Mouse (Mus musculus): Measurements from ENCODE around the gene Vcp. TPM values are rescaled to one million over a fixed set of nuclear protein-coding genes. Genes with fewer than 3 reads are reported as not detected.

Vcp gene
- polyA plus RNA-seq, 1 experiment from 2014 or later: 356 TPM

DNA sequence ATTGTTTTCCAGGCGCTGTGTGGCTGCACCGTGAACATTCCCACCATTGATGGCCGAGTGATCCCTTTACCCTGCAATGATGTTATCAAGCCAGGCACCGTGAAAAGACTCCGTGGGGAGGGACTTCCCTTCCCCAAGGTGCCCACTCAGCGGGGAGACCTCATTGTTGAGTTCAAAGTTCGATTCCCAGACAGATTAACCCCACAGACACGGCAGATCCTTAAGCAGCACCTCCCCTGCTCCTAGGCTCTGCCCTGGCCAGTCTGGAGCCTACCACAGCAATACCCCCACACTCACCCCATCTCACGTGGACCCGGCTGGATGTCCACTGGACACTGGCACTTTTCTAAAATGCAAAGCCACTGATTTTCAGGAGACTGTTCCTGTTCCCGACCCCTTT lies 43.0 kb downstream of the Vcp start:
- Histone ChIP-seq H3K27ac (no peak overlapping the region), H3K9ac (ENCODE audit: low read depth, low read length) (no peak overlapping the region), H3K36me3 (ENCODE audit: insufficient read depth, low read length) (0 out of 2 replicates have a peak, but pooled peaks cover 3% of the 10 kb centered on the region), H3K4me1 (replicated peaks; ENCODE audit: insufficient read depth, low read length) (no peaks in the 10 kb centered on the region), H3K27me3 (ENCODE audit: insufficient read depth, low read length) (no peaks in the 10 kb centered on the region), H3K4me2 (ENCODE audit: low read length) (no peak overlapping the region), H3K4me3 (replicated peaks; ENCODE audit: low read depth, low read length) (no peak overlapping the region), H3K9me3 (replicated peaks; ENCODE audit: low read length) (no peaks in the 10 kb centered on the region)
- no peak for DNase-seq (ENCODE audit: low spot score)
- WGBS: 56% methylated on average over 11 of the region's 11 CpGs
- ATAC-seq (replicated peaks; ENCODE audit: low FRiP score, low read depth): no peak
- TF ChIP-seq CTCF (IDR thresholded peaks at IDR 0.05; ENCODE audit: low read depth): no peak

DNA sequence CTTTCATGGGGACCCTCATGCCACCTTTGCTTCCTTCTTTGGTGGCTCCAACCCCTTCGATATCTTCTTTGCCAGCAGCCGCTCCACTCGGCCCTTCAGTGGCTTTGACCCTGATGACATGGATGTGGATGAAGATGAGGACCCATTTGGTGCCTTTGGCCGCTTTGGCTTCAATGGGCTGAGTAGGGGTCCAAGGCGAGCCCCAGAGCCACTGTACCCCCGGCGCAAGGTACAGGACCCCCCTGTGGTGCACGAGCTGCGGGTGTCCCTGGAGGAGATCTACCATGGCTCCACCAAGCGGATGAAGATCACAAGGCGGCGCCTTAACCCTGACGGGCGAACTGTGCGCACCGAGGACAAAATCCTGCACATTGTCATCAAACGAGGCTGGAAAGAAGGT lies 43.7 kb downstream of the Vcp start:
- Histone ChIP-seq H3K9me3 (replicated peaks; ENCODE audit: low read length) (no peaks in the 10 kb centered on the region), H3K27me3 (ENCODE audit: insufficient read depth, low read length) (no peaks in the 10 kb centered on the region), H3K4me1 (replicated peaks; ENCODE audit: insufficient read depth, low read length) (no peaks in the 10 kb centered on the region), H3K27ac (no peak overlapping the region), H3K9ac (ENCODE audit: low read depth, low read length) (no peak overlapping the region), H3K4me2 (ENCODE audit: low read length) (no peak overlapping the region), H3K4me3 (replicated peaks; ENCODE audit: low read depth, low read length) (no peak overlapping the region), H3K36me3 (ENCODE audit: insufficient read depth, low read length) (0 out of 2 replicates have a peak, but pooled peaks cover 3% of the 10 kb centered on the region)
- no peak for ATAC-seq (replicated peaks; ENCODE audit: low FRiP score, low read depth)
- no peak for TF ChIP-seq CTCF (IDR thresholded peaks at IDR 0.05; ENCODE audit: low read depth)
- no peak for DNase-seq (ENCODE audit: low spot score)
- WGBS: 94% methylated on average over 17 of the region's 17 CpGs

DNA sequence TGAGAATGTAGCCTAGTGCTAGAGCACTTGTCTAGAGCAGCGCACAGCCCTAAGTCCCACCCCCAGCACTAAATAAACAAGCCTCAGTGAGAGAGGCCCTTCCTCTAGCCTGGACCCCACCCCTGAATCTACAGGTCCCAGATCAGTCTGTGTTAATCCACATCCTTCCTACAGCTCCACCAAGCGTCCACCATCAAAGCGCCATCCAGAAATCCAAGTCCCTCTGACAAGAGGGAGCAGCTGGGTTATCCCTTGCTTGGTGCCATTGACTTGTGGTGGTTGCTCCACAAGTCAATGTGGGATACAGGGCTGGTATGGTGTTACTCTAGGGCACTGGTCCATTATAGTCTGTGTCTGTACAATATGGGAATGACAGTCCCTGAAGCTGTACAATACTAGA lies 45.1 kb downstream of the Vcp start:
- 96% methylated on average over 3 of the region's 3 CpGs for WGBS
- no peak overlapping the region for H3K9ac ChIP-seq (ENCODE audit: low read depth, low read length)
- no peak for TF ChIP-seq CTCF (IDR thresholded peaks at IDR 0.05; ENCODE audit: low read depth)
- H3K9me3 ChIP-seq (replicated peaks; ENCODE audit: low read length): no peaks in the 10 kb centered on the region
- no peaks in the 10 kb centered on the region for H3K27me3 ChIP-seq (ENCODE audit: insufficient read depth, low read length)
- ATAC-seq (replicated peaks; ENCODE audit: low FRiP score, low read depth) (no peak), DNase-seq (ENCODE audit: low spot score) (no peak)
- H3K4me3 ChIP-seq (replicated peaks; ENCODE audit: low read depth, low read length): no peak overlapping the region
- no peak overlapping the region for H3K4me2 ChIP-seq (ENCODE audit: low read length)
- peaks cover 9% of the 10 kb centered on the region; the same call in 1 of the 2 replicates for H3K4me1 ChIP-seq (replicated peaks; ENCODE audit: insufficient read depth, low read length)
- H3K27ac ChIP-seq: no peak overlapping the region
- 0 out of 2 replicates have a peak, but pooled peaks cover 3% of the 10 kb centered on the region for H3K36me3 ChIP-seq (ENCODE audit: insufficient read depth, low read length)

DNA sequence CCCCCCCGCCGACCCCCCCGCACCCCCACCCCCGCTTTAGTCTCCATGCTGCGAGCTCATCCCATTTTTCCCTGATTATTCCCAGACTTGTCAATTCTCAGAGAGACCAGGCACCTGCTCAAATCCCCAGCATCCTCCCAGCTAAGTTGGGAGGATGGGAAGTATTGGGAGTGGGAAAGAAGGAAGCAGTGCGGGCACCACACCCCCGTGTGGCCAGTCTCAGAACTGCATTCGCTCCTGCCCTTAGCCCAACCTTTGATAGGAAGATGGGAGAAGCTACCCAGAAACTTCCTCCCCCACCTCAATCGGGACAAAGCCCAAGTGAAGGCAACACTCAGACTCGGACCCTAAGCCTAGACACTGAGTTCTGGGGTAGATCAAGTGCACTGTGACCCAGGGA lies 46.0 kb downstream of the Vcp start:
- DNase-seq (ENCODE audit: low spot score) (peak; percentile 84), ATAC-seq (replicated peaks; ENCODE audit: low FRiP score, low read depth) (no peak)
- H3K4me1 ChIP-seq (replicated peaks; ENCODE audit: insufficient read depth, low read length): peaks cover 10% of the 10 kb centered on the region; the same call in 1 of the 2 replicates
- no peak overlapping the region for H3K9ac ChIP-seq (ENCODE audit: low read depth, low read length)
- TF ChIP-seq CTCF (IDR thresholded peaks at IDR 0.05; ENCODE audit: low read depth): peak; percentile 87
- H3K27me3 ChIP-seq (ENCODE audit: insufficient read depth, low read length): no peaks in the 10 kb centered on the region
- H3K36me3 ChIP-seq (ENCODE audit: insufficient read depth, low read length): 0 out of 2 replicates have a peak, but pooled peaks cover 3% of the 10 kb centered on the region
- no peak overlapping the region for H3K4me2 ChIP-seq (ENCODE audit: low read length)
- no peak overlapping the region for H3K4me3 ChIP-seq (replicated peaks; ENCODE audit: low read depth, low read length)
- no peak overlapping the region for H3K27ac ChIP-seq
- WGBS: 6% methylated on average over 10 of the region's 10 CpGs
- no peaks in the 10 kb centered on the region for H3K9me3 ChIP-seq (replicated peaks; ENCODE audit: low read length)

DNA sequence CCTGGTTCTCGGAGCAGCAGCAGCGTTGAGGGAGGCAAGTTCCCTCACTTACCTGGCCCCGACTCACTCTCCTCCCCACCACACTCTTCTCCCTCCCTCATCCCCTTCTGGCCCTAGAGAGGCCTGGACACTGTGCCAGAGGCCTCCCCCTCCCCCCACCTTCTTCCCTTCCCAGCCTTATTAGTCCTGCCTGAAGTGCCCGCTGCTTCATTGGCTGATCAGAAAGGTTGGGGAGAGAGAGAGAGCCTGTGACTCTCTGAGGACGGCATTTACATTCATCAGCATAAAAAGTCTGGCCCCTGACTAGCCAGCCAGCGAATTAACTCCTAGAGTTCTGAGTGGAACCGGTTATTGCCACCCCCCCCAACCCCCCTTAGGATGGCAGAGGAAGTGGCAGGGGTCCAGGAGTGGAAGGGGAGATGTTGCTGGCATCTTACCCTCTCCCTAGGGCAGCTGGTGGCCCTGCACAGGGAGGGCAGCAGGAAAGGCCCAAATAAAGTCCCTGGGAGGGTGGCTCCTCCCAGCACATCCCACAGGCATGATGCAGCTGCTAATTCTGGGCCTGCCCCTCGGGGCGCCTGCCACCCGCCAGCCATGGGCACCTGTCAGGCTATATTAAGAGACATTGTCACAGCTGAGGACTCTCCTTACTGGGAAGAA lies 46.7 kb downstream of the Vcp start:
- TF ChIP-seq CTCF (IDR thresholded peaks at IDR 0.05; ENCODE audit: low read depth): no peak
- Histone ChIP-seq H3K4me2 (ENCODE audit: low read length) (no peak overlapping the region), H3K36me3 (ENCODE audit: insufficient read depth, low read length) (0 out of 2 replicates have a peak, but pooled peaks cover 3% of the 10 kb centered on the region), H3K9ac (ENCODE audit: low read depth, low read length) (no peak overlapping the region), H3K9me3 (replicated peaks; ENCODE audit: low read length) (no peaks in the 10 kb centered on the region), H3K4me3 (replicated peaks; ENCODE audit: low read depth, low read length) (no peak overlapping the region), H3K27ac (no peak overlapping the region; the same call in 1 of the 2 replicates), H3K27me3 (ENCODE audit: insufficient read depth, low read length) (no peaks in the 10 kb centered on the region), H3K4me1 (replicated peaks; ENCODE audit: insufficient read depth, low read length) (peaks cover 14% of the 10 kb centered on the region)
- WGBS: 31% methylated on average over 10 of the region's 10 CpGs
- DNase-seq (ENCODE audit: low spot score): no peak
- no peak for ATAC-seq (replicated peaks; ENCODE audit: low FRiP score, low read depth)

DNA sequence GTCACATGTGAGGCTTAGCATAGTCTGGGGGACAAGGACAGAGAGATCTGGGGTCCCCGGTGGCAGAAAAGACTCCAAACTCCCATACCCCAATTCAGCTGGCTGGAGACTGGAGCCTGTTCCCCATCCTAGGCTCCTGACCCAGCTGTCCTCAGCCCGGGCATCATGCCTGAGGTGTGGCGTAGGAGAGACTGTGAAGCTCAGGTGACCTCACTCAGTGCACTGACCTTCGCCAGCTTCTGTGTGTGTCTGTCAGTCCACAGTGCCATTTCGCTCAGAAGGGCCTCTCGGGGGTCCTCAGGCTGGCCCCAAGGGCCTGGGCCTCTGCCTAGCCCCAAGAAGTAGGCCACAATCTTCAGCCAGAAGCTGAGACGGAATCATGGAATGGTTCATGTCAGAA lies 47.7 kb downstream of the Vcp start:
- Histone ChIP-seq H3K27me3 (ENCODE audit: insufficient read depth, low read length) (no peaks in the 10 kb centered on the region; the same call in 1 of the 2 replicates), H3K4me3 (replicated peaks; ENCODE audit: low read depth, low read length) (no peak overlapping the region), H3K27ac (no peak overlapping the region), H3K9ac (ENCODE audit: low read depth, low read length) (no peak overlapping the region), H3K4me1 (replicated peaks; ENCODE audit: insufficient read depth, low read length) (peaks cover 14% of the 10 kb centered on the region), H3K4me2 (ENCODE audit: low read length) (no peak overlapping the region), H3K36me3 (ENCODE audit: insufficient read depth, low read length) (0 out of 2 replicates have a peak, but pooled peaks cover 3% of the 10 kb centered on the region), H3K9me3 (replicated peaks; ENCODE audit: low read length) (no peaks in the 10 kb centered on the region)
- 80% methylated on average over 7 of the region's 7 CpGs for WGBS
- TF ChIP-seq CTCF (IDR thresholded peaks at IDR 0.05; ENCODE audit: low read depth): no peak
- ATAC-seq (replicated peaks; ENCODE audit: low FRiP score, low read depth): no peak
- no peak for DNase-seq (ENCODE audit: low spot score)
